Mouse (Mus musculus) cerebellum, adult 9-10 months (tissue): ENCODE data around the gene Herc1.

Experiments
- DNase-seq: peaks from one replicate; pipeline ENCODE4 v3.0.0; 2022

Herc1 gene

GRCm38 (mm10) chr9:66349860-66350787 lies at the start of gene Herc1:
Herc1 (plus strand) TSS chr9:66350450.
- peak; percentile 96 for DNase-seq

GRCm38 (mm10) chr9:66304320-66305090 lies 45.7 kb upstream of the Herc1 start:
- DNase-seq = no peak

- DNase-seq = peak; percentile 73
Observed at GRCm38 (mm10) chr9:66305121-66306112, 44.8 kb upstream of the Herc1 start.

- DNase-seq = no peak
Observed at GRCm38 (mm10) chr9:66306414-66306813, 43.8 kb upstream of the Herc1 start.

GRCm38 (mm10) chr9:66307341-66307740 lies 42.9 kb upstream of the Herc1 start:
- no peak for DNase-seq

- no peak for DNase-seq
Observed at GRCm38 (mm10) chr9:66308741-66309140, 41.5 kb upstream of the Herc1 start.

- no peak for DNase-seq
Observed at GRCm38 (mm10) chr9:66311458-66311857, 38.8 kb upstream of the Herc1 start.

GRCm38 (mm10) chr9:66316603-66317002 lies 33.6 kb upstream of the Herc1 start:
- DNase-seq = no peak

GRCm38 (mm10) chr9:66322010-66322931 lies 28.0 kb upstream of the Herc1 start:
- peak; percentile 99 for DNase-seq

- DNase-seq = no peak
Observed at GRCm38 (mm10) chr9:66326879-66327278, 23.4 kb upstream of the Herc1 start.

GRCm38 (mm10) chr9:66329474-66329873 lies 20.8 kb upstream of the Herc1 start:
- DNase-seq = no peak

GRCm38 (mm10) chr9:66330437-66330836 lies 19.8 kb upstream of the Herc1 start:
- DNase-seq = no peak

GRCm38 (mm10) chr9:66331548-66331947 lies 18.7 kb upstream of the Herc1 start:
- no peak for DNase-seq

- no peak for DNase-seq
Observed at GRCm38 (mm10) chr9:66332393-66332792, 17.9 kb upstream of the Herc1 start.

- DNase-seq = no peak
Observed at GRCm38 (mm10) chr9:66337280-66337679, 13.0 kb upstream of the Herc1 start.

GRCm38 (mm10) chr9:66338005-66338782 lies 12.1 kb upstream of the Herc1 start:
- DNase-seq = no peak

GRCm38 (mm10) chr9:66339714-66340113 lies 10.5 kb upstream of the Herc1 start:
- DNase-seq = no peak

- no peak for DNase-seq
Observed at GRCm38 (mm10) chr9:66340394-66341094, 9.7 kb upstream of the Herc1 start.

- DNase-seq = no peak
Observed at GRCm38 (mm10) chr9:66347405-66348035, 2.7 kb upstream of the Herc1 start.
